Mouse (Mus musculus): ENCODE data around the gene Usp44. TPM values are rescaled to one million over a fixed set of nuclear protein-coding genes. Genes with fewer than 3 reads are reported as not detected.
"Not testable (repeated sequence)": the region's sequence is repeated elsewhere in the genome, so short reads cannot be mapped to it uniquely, and the experiment has no call there.

The Usp44 gene
- polyA plus RNA-seq, 1 experiment from 2014 or later = 0.59 TPM

GRCm38 (mm10) chr10:93818661-93819060, 12.7 kb upstream of the Usp44 start:
- H3K4me1 ChIP-seq = no peaks in the 10 kb centered on the region
- no peaks in the 10 kb centered on the region for H3K36me3 ChIP-seq
- no peak; the same call in 1 of the 2 replicates for ATAC-seq (ENCODE audit: insufficient read depth, low FRiP score, low read depth)
- H3K4me3 ChIP-seq (replicated peaks) = no peak overlapping the region
- H3K27me3 ChIP-seq (replicated peaks) = no peaks in the 10 kb centered on the region
- H3K27ac ChIP-seq = no peak overlapping the region
- H3K9ac ChIP-seq = no peak overlapping the region
- H3K4me2 ChIP-seq = no peak overlapping the region
- WGBS = 33% methylated on average over 7 of the region's 7 CpGs
- no peaks in the 10 kb centered on the region for H3K9me3 ChIP-seq

DNA sequence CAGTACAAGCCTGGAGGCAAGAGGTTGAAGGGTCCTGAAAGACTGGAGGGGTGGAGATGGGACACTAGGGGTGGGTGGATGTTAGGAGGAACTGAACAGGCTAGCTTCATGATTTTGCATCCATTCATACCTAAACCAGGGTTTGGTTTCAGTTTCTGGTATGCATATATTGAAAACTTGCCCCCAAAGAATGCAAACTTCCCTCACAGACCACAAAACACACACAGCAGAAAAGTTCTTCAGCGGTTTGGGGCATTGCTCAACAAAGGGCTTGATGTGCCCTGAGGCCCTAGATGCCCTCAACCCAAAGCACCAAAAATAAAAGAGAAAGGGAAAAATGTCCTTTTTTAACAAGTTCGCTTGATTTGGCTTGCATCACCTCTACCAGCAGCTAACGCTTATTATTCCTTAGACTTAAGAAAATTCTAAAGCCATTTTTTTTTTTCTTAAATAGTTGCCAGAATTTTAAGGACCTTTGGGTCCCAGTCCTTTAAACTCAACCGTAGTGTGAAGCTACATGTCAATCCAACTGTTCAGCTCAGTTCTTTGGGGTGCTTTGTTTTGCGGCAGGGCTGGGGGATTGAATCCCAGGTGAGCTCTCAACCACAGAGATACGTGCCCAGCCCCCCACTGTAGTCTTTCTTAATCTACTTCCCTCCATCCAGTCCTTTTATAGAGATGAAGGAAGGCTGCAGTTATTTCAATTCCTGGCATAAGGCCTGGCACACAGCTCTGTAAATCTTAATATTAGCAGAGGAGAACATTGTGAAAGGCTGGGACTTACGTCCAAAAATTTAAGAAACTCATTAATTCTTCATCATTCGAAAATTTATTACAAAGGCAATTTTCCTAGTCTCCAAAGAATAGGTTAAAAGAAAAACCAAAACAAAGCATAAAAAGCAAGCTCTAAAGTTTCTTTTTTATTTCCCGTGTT, 1.2 kb upstream of the Usp44 start:
- Histone ChIP-seq H3K4me2 (no peak overlapping the region), H3K4me3 (replicated peaks) (no peak overlapping the region), H3K9ac (no peak overlapping the region), H3K9me3 (no peaks in the 10 kb centered on the region), H3K27ac (no peak overlapping the region), H3K4me1 (peaks cover 16% of the 10 kb centered on the region), H3K27me3 (replicated peaks) (peaks cover 33% of the 10 kb centered on the region), H3K36me3 (no peaks in the 10 kb centered on the region)
- 47% methylated on average over 9 of the region's 9 CpGs for WGBS
- no peak for ATAC-seq (ENCODE audit: insufficient read depth, low FRiP score, low read depth)

DNA sequence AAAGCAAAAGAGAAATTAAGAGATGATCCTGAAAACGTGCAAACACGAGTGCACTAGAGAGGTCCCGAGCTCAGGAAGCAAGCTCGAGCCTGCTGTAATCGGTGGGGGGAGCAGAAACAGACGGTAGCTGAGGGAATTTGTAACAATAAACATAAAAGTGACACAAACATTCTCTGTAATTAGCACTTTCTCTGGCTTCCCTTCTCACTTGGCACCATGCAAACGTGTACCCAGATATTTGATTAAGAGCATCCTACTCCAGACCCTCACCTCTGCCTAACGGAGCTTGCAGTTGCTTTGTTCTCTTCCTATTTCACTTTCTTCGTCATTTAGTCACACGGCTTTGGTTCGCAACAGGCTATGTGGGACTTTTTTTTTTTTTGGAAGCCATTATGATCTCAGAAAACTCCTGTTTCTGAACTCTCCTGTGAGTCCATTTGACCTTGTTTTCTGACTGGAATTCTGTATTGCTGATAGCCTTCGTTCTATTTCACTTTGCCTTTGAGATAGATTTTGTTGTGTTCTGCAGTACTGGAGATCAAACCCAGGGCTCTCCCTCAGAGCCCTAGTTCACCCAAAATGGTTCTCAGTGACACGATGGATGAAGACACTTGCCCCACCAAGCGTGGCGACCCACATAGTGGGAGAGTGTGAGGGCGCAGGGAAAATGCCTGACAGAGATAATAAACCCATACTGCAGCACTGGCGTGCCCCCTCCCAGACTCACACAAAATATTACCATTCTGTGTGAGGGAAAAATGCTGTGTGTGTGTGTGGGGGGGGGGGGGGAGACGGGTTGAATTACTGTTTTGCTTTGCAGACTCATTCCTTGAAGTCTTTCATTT, 597 bp downstream of the Usp44 start:
- 8% methylated on average over 18 of the region's 18 CpGs for WGBS
- H3K36me3 ChIP-seq = no peaks in the 10 kb centered on the region
- no peak overlapping the region for H3K9ac ChIP-seq
- no peak for ATAC-seq (ENCODE audit: insufficient read depth, low FRiP score, low read depth)
- peak overlapping the region; percentile 39 for H3K4me2 ChIP-seq
- peaks cover 37% of the 10 kb centered on the region for H3K27me3 ChIP-seq (replicated peaks)
- H3K9me3 ChIP-seq = no peaks in the 10 kb centered on the region
- peaks cover 16% of the 10 kb centered on the region for H3K4me1 ChIP-seq
- no peak overlapping the region; the same call in 1 of the 2 replicates for H3K4me3 ChIP-seq (replicated peaks)
- H3K27ac ChIP-seq = no peak overlapping the region

- Histone ChIP-seq H3K4me2 (no peak overlapping the region), H3K27ac (no peak overlapping the region), H3K4me1 (peaks cover 16% of the 10 kb centered on the region), H3K27me3 (replicated peaks) (peaks cover 37% of the 10 kb centered on the region), H3K9ac (no peak overlapping the region), H3K36me3 (no peaks in the 10 kb centered on the region), H3K9me3 (no peaks in the 10 kb centered on the region), H3K4me3 (replicated peaks) (no peak overlapping the region)
- no peak for ATAC-seq (ENCODE audit: insufficient read depth, low FRiP score, low read depth)
- 31% methylated on average over 9 of the region's 9 CpGs for WGBS
Observed at GRCm38 (mm10) chr10:93832811-93833210, 1.5 kb downstream of the Usp44 start.

- ATAC-seq (ENCODE audit: insufficient read depth, low FRiP score, low read depth) = no peak
- peaks cover 16% of the 10 kb centered on the region for H3K4me1 ChIP-seq
- H3K27ac ChIP-seq = no peak overlapping the region
- H3K4me3 ChIP-seq (replicated peaks) = peak overlapping the region; percentile 63
- H3K9me3 ChIP-seq = no peaks in the 10 kb centered on the region
- H3K4me2 ChIP-seq = peak overlapping the region; percentile 99
- H3K36me3 ChIP-seq = no peaks in the 10 kb centered on the region
- peaks cover 37% of the 10 kb centered on the region for H3K27me3 ChIP-seq (replicated peaks)
- no peak overlapping the region for H3K9ac ChIP-seq
- 3% methylated on average over 16 of the region's 16 CpGs for WGBS
Observed at GRCm38 (mm10) chr10:93833370-93833698, 2.0 kb downstream of the Usp44 start.

GRCm38 (mm10) chr10:93833699-93834393, 2.5 kb downstream of the Usp44 start:
- Histone ChIP-seq H3K27me3 (replicated peaks) (peaks cover 37% of the 10 kb centered on the region), H3K27ac (no peak overlapping the region), H3K9me3 (no peaks in the 10 kb centered on the region), H3K4me2 (peak overlapping the region; percentile 99), H3K9ac (peak overlapping the region; percentile 16; the same call in 1 of the 2 replicates), H3K4me1 (peaks cover 16% of the 10 kb centered on the region), H3K36me3 (no peaks in the 10 kb centered on the region), H3K4me3 (replicated peaks) (peak overlapping the region; percentile 63)
- under 1% methylated on average over 72 of the region's 75 CpGs for WGBS
- ATAC-seq (ENCODE audit: insufficient read depth, low FRiP score, low read depth) = peak; percentile 88; the same call in 1 of the 2 replicates

DNA sequence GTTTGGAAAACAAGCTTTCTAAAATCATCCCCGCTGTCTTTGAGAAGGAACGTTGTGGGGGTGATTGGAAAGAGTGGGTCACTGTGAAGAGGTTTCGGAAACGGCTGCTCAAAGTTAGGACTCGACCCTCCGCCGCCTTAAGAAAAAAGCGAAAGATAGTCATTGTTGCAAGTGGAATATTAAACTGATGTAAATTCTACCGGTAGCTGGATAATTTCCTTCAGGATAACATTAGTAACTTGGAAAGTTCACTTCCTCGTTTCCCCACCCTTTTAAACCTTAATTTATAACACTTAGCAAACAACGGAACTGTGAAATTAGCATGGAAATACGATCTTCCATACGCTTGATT, 3.0 kb downstream of the Usp44 start:
- peak overlapping the region; percentile 99 for H3K4me2 ChIP-seq
- H3K4me1 ChIP-seq = peaks cover 16% of the 10 kb centered on the region
- no peak overlapping the region for H3K27ac ChIP-seq
- H3K36me3 ChIP-seq = no peaks in the 10 kb centered on the region
- ATAC-seq (ENCODE audit: insufficient read depth, low FRiP score, low read depth) = no peak
- H3K4me3 ChIP-seq (replicated peaks) = peak overlapping the region; percentile 63
- peaks cover 37% of the 10 kb centered on the region for H3K27me3 ChIP-seq (replicated peaks)
- 5% methylated on average over 13 of the region's 13 CpGs for WGBS
- H3K9ac ChIP-seq = no peak overlapping the region
- no peaks in the 10 kb centered on the region for H3K9me3 ChIP-seq

- Histone ChIP-seq H3K4me1 (peaks cover 16% of the 10 kb centered on the region), H3K27me3 (replicated peaks) (peaks cover 31% of the 10 kb centered on the region)
- not testable (repeated sequence) for H3K4me3 ChIP-seq (replicated peaks); H3K9me3 ChIP-seq; H3K9ac ChIP-seq; H3K4me2 ChIP-seq; H3K27ac ChIP-seq; H3K36me3 ChIP-seq; ATAC-seq (ENCODE audit: insufficient read depth, low FRiP score, low read depth)
- WGBS = 83% methylated on average over 7 of the region's 7 CpGs
Observed at GRCm38 (mm10) chr10:93835115-93835514, 3.8 kb downstream of the Usp44 start.

DNA sequence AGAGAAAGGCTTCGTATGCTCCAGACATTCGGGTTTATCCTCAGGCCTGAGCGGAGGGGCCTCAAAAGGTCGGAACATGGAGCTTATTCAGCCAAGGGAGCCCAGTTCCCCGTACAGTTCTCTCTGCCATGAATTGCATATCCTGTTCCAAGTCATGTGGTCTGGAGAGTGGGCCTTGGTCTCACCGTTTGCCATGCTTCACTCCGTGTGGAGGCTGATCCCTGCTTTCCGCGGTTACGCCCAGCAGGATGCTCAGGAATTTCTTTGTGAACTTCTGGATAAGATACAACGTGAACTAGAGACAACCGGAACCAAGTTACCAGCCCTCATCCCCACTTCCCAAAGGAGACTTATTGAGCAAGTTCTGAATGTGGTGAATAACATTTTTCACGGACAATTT, 15.4 kb downstream of the Usp44 start:
- Histone ChIP-seq H3K9me3 (no peaks in the 10 kb centered on the region), H3K4me1 (no peaks in the 10 kb centered on the region), H3K36me3 (no peaks in the 10 kb centered on the region), H3K27me3 (replicated peaks) (no peaks in the 10 kb centered on the region), H3K27ac (no peak overlapping the region), H3K4me2 (no peak overlapping the region), H3K9ac (no peak overlapping the region), H3K4me3 (replicated peaks) (no peak overlapping the region)
- 95% methylated on average over 13 of the region's 13 CpGs for WGBS
- no peak for ATAC-seq (ENCODE audit: insufficient read depth, low FRiP score, low read depth)

GRCm38 (mm10) chr10:93855126-93855525, 23.8 kb downstream of the Usp44 start:
- ATAC-seq (ENCODE audit: insufficient read depth, low FRiP score, low read depth) = no peak
- Histone ChIP-seq H3K27ac (no peak overlapping the region), H3K9me3 (no peaks in the 10 kb centered on the region), H3K4me3 (replicated peaks) (no peak overlapping the region), H3K9ac (no peak overlapping the region), H3K4me2 (no peak overlapping the region), H3K4me1 (no peaks in the 10 kb centered on the region), H3K27me3 (replicated peaks) (no peaks in the 10 kb centered on the region), H3K36me3 (no peaks in the 10 kb centered on the region; the same call in 1 of the 2 replicates)
- 87% methylated on average over 9 of the region's 9 CpGs for WGBS

DNA sequence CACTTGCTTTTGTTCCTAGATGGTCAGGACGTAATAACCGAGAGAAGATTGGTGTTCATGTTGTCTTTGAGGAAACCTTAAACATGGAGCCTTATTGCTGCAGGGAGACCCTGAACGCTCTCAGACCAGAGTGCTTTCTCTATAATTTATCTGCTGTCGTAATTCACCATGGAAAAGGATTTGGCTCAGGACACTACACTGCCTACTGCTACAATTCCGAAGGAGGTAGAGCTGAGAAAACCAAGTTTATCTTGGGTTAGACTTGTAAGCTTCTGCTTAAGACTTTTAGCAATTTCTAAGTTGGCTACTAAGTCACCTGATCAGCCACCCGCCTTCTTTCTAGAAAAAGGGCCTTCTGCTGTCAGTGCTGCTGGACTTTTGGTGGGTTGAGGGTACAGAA, 24.7 kb downstream of the Usp44 start:
- Histone ChIP-seq H3K9me3 (no peaks in the 10 kb centered on the region), H3K27ac (no peak overlapping the region), H3K36me3 (no peaks in the 10 kb centered on the region; the same call in 1 of the 2 replicates), H3K4me2 (no peak overlapping the region), H3K4me1 (no peaks in the 10 kb centered on the region), H3K4me3 (replicated peaks) (no peak overlapping the region), H3K27me3 (replicated peaks) (no peaks in the 10 kb centered on the region), H3K9ac (no peak overlapping the region)
- WGBS = 87% methylated on average over 6 of the region's 6 CpGs
- ATAC-seq (ENCODE audit: insufficient read depth, low FRiP score, low read depth) = no peak
